Mouse (Mus musculus) adrenal gland (tissue): ENCODE results near the gene Rasef.
"Not testable (repeated sequence)": the region's sequence is repeated elsewhere in the genome, so short reads cannot be mapped to it uniquely, and the experiment has no call there.

Source experiments
- intact Hi-C: fragments of 180-260 bp; cut with DNase I; formaldehyde crosslinking; loops from one replicate; pipeline ENCODE4 v1.15.1; 2025
- long read RNA-seq, 2 experiments: library from polyadenylated mRNA; unstranded; transcript quantifications; one replicate each; pipeline ENCODE4 v2.0.0; 2020; ENCODE audit warnings: borderline replicate concordance in 1 of 2; ENCODE audit not compliant: insufficient replicate concordance in 1 of 2

The Rasef gene
- long read RNA-seq, experiment 1 = 0 reads
- long read RNA-seq, experiment 2 = 0 reads

GRCm38 (mm10) chr4:73790260-73791185 lies at the start of gene Rasef:
TSS of gene Rasef (minus strand) at chr4:73790994.
- intact Hi-C loops = no loop called here

DNA sequence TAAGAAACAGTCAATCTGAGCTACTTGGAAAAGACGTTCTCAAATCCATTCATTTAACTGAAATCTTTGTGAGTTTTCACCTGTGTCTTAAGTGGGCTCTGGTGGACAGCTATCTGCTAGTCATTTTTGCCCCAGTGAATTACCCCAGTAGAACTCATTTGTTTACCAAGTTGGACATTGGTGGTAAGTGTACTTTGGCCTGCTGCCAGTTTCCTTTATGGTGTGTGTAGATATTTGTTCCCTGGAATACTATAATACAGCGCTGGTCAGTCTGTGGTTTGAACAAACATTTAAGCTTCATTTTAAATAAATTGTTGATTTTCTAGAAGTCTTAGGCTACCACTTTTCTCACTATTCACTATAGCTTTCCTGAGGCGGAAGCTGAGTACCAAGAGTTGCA lies 35.8 kb upstream of the Rasef start:
- intact Hi-C loops = no loop called here

DNA sequence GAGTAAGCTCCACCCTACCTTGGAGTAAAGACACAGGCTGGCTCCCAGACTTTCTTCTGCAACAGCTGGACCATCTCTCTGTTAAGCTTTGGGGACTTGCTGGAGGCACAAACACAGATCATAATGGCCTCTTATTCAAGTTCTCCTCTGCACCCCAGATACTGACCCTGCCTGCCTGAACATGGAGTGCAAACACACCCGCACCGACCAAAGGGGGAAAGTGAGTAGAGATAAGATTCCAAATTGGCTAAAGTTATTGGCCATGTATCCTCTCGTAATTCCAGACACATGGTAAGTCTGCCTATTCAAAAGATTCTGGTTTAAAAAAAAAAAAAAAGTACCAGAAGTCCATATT lies 369 bp upstream of the Rasef start:
- intact Hi-C loops = no loop called here

DNA sequence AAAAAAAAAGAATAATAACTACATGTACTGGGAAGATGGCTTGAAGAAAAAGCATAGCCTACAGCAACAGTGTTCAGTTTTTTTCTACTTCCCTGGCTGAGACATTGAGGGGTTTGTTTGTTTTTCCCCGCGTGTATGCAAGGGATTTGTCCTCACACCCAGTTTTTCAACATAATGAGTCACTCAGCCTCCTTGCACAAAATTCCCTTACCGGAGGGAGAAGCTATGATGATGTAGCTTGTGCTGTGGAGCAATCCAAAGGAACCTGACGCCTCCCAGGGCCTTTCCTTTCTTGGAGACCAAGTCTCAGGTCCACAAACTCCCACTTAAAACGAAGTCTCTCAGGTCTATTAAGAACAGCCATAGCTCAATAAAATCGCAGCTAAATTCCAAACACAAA lies 1.3 kb downstream of the Rasef start:
- intact Hi-C loops = no loop called here

DNA sequence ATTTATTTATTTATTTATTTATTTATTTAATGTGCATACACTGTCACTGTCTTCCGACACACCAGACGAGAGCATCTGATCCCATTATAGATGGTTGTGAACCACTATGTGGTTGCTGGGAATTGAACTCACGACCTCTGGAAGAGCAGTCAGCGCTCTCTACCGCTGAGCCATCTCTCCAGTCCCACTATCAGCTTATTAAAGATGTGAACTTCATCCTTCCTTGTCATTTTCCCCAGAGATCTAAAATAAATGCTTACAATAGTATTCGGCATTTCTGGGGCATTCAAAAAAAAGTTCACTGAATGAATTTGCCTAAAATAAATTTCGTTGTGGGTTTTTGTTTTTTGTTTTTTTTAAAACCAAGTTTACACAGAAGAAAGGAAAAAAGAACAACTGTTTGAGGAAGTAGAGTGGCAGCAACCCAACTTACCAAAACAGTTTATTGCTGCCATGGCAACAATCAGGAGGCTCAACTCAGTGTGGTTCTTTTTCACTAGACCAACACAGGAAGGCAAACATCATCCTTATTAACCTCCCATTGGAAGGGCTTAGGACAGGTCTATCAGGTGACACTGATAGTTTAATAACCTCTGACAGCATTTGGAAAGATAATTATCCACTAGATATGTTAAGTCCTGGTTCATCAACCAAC lies 2.6 kb downstream of the Rasef start:
- intact Hi-C loops = no loop called here

- intact Hi-C loops = no loop called here
Measured at GRCm38 (mm10) chr4:73784147-73784546, 6.6 kb downstream of the Rasef start.

DNA sequence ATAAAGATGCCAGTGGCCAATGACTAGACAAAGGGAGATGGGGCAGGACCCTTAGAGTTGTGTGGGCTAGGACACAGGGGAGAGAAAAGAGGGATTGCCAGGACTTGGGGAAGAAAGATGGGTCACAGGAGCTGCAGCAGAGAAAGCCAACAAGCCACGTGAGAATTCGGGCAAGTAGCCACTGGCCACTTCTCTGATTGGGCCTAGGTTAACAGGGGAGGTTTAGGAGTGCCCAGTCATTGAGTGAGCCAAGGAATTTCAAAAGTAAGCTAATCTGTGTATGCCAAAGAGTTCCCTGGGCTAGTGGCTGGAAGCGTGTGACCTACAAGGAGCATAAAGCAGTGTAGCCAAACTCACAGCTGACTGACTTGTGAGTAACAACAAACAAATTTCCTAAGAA lies 9.7 kb downstream of the Rasef start:
- intact Hi-C loops = no loop called here

DNA sequence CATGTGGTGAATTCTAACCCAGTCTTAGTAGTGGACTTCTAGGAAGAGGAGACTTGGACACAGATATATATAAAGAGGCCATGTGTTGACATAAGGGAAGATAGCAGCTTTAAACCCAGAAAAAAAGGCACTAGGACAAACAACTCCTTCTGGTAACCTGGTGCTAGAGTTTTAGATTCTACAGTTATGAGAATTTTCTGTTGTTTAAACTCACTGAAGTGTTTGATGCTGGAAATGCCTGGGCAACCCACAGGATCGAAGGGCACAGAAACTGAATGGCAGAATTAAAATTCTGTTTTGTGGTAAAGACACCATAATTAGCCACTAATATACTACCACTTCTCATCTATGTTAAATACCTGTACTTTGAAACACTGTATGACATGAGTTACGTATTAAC lies 15.5 kb downstream of the Rasef start:
- intact Hi-C loops = no loop called here

- intact Hi-C loops = no loop called here
Measured at GRCm38 (mm10) chr4:73773831-73774810, 16.7 kb downstream of the Rasef start.

GRCm38 (mm10) chr4:73772028-73772427 lies 18.8 kb downstream of the Rasef start:
- intact Hi-C loops = no loop called here

- intact Hi-C loops = no loop called here
Measured at GRCm38 (mm10) chr4:73770592-73770991, 20.2 kb downstream of the Rasef start.

- intact Hi-C loops = no loop called here
Measured at GRCm38 (mm10) chr4:73768156-73768555, 22.6 kb downstream of the Rasef start.

GRCm38 (mm10) chr4:73748219-73748618 lies 42.6 kb downstream of the Rasef start:
- intact Hi-C loops = no loop called here

DNA sequence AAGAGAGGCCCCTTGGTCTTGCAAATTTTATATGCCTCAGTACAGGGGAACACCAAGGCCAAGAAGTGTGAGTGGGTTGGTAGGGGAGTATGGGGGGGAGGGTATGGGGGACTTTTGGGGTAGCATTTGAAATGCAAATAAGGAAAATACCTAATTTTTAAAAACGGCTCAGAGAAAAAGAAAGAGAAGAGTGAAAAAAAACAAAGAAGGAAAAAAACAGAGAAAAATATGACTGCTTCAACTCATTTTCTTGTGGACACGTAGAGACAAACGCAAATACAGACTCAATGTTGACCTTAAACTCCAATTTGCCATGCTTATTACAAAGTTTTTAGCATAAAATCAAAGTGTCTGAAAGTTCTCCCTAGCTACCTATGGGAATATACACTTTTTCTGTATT lies 51.4 kb downstream of the Rasef start:
- intact Hi-C loops = no loop called here

DNA sequence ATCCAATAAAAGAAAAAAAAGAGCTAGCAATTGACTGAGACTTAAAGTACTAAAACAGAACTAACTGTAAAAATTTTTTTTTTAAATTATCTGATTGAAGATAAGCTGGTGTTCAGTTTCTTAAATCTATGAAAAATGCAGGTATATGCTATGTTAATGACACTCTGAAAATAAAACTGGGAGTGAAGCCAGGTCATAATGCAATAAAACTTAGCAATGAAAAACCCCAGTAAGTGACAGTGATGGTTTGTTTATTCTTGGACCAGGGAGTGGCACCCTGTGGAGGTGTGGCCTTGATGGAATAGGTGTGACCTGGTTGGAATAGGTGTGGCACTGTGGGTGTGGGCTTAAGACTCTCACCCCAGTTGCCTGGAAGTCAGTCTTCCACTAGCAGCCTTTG lies 71.0 kb downstream of the Rasef start:
- intact Hi-C loops = no loop called here

GRCm38 (mm10) chr4:73718761-73719160 lies 72.0 kb downstream of the Rasef start:
- intact Hi-C loops = no loop called here

DNA sequence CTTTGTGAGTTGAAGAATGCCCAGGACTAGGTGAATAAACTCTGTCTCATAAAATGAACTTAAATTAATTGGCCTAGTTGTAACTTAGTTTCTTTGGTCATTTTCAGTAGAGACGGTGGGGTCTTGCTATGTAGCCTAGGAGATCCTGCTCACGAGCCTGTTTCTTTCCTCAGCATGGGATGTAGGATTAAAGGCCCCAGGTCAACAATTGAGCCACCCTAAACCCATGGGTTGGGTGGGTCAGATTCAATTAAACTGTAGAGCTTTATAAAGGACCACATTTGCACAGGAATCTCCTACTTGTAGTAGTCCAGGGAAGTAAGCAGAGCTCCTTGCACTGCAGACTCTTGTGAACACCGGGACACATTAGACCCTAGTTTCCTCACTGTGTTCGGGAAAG lies 107.6 kb downstream of the Rasef start, which contains the start of gene Gm428:
TSS of gene Gm428 (plus strand) at position 301 of the 400 bp plus-strand sequence.
- intact Hi-C loops = not testable (repeated sequence)

GRCm38 (mm10) chr4:73668054-73668453 lies 122.7 kb downstream of the Rasef start, which contains the start of gene Gm11239:
TSS of gene Gm11239 (plus strand) at chr4:73668354.
- intact Hi-C loops = not testable (repeated sequence)
